Mouse (Mus musculus): ENCODE results near the gene Chtop. TPM values are rescaled to one million over a fixed set of nuclear protein-coding genes. Genes with fewer than 3 reads are reported as not detected.

The Chtop gene
- total and polyA plus RNA-seq, 3 experiments: 201 to 320 TPM; not detected in 1

DNA sequence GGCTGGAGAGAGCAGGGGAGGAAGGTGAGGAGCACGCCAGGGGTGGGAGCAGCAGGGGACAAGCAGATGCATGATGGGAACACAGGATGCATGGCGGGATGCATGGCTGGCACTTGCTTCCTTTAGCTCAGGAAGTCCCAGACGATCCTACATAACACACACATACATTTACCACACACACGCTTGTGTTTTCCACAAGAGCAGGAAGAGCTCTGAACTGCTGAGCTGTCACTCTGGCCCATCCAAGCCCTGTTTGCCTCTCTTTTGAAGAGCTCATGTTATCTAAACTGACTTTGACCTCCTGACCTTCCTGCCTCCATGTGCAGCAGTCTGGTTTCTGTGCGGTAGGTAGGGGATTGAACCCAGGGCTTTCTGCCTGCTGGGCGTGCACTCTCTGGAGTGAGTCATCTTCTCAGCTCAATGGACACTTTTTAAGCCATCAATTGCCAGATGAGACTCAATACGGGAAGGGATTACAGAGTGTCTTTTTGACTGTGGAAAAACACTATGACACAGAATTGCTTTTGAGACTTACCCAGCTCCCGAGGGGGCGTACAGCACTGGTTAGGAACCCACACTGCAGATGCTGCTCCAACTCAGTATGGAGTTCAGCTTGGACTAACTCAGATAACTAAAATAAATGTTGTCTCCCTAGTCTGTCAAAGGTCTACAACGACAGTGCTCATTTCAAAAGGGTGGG, 57.8 kb downstream of the Chtop start:
- TF ChIP-seq SIN3A (IDR thresholded peaks at IDR 0.05; ENCODE audit: low read length) (no peak), ELF1 (IDR thresholded peaks at IDR 0.05; ENCODE audit: low read depth, low read length) (0 out of 2 replicates have a peak, but pooled peaks have one; percentile 5), KAT2A (conservative IDR thresholded peaks at IDR 0.05; ENCODE audit: low read depth, low read length) (no peak)
- no peak for DNase-seq (ENCODE audit: low read depth, low spot score)

GRCm38 (mm10) chr3:90450874-90451273, 58.4 kb downstream of the Chtop start:
- Histone ChIP-seq H3K9ac (ENCODE audit: control insufficient read depth, low read depth, low read length, poor library complexity, severe bottlenecking) (no peak overlapping the region), H3K4me1 (ENCODE audit: control insufficient read depth in 1 of 2, insufficient read depth in 2 of 2, low read length in 2 of 2) (peaks cover 3 to 13% of the 10 kb centered on the region in 2 experiments), H3K79me2 (ENCODE audit: control insufficient read depth, insufficient read depth, low read length, poor library complexity) (no peaks in the 10 kb centered on the region; the same call in 1 of the 2 replicates), H3K36me3 (ENCODE audit: control insufficient read depth in 1 of 2, insufficient read depth in 2 of 2, low read length in 2 of 2) (peaks cover 0 to 5% of the 10 kb centered on the region in 2 experiments; a peak in 2 of 4 replicates), H3K27ac (ENCODE audit: control insufficient read depth, low read depth, low read length) (no peak overlapping the region), H3K27me3 (ENCODE audit: control insufficient read depth in 1 of 2, insufficient read depth in 2 of 2, low read length in 2 of 2) (peaks cover 0 to 3% of the 10 kb centered on the region in 2 experiments; a peak in 3 of 4 replicates), H3K4me3 (ENCODE audit: control insufficient read depth in 1 of 2, insufficient read depth in 1 of 2, low read depth in 2 of 2, low read length in 2 of 2) (no peak overlapping the region), H3K9me3 (replicated peaks; ENCODE audit: insufficient read depth, low read length) (no peaks in the 10 kb centered on the region)
- no peak for DNase-seq (ENCODE audit: low read depth, low spot score)
- TF ChIP-seq ZNF384 (IDR thresholded peaks at IDR 0.05; ENCODE audit: low read depth, low read length) (no peak), POLR2A (IDR thresholded peaks at IDR 0.05; ENCODE audit: control insufficient read depth in 1 of 2, insufficient read depth in 1 of 2, low read depth in 1 of 2, low read length in 2 of 2, poor library complexity in 1 of 2) (no peak), POLR2AphosphoS5 (IDR thresholded peaks at IDR 0.05; ENCODE audit: borderline replicate concordance, low read depth, low read length) (no peak), ZC3H11A (IDR thresholded peaks at IDR 0.05; ENCODE audit: low read depth, low read length) (no peak), CTCF (IDR thresholded peaks at IDR 0.05 in 2 of 3, conservative IDR thresholded peaks at IDR 0.05 in 1 of 3; ENCODE audit: control insufficient read depth in 1 of 3, insufficient read depth in 1 of 3, low read depth in 2 of 3, low read length in 3 of 3, poor library complexity in 1 of 3, severe bottlenecking in 1 of 3) (no peak), GABPA (IDR thresholded peaks at IDR 0.05; ENCODE audit: low read depth, low read length) (no peak), MAFK (IDR thresholded peaks at IDR 0.05; ENCODE audit: borderline replicate concordance, low read depth, low read length) (no peak), HCFC1 (IDR thresholded peaks at IDR 0.05; ENCODE audit: low read depth, low read length) (no peak), POLR2AphosphoS2 (IDR thresholded peaks at IDR 0.05; ENCODE audit: low read length) (no peak), TAL1 (IDR thresholded peaks at IDR 0.05; ENCODE audit: low read length) (no peak), ZKSCAN1 (IDR thresholded peaks at IDR 0.05; ENCODE audit: low read depth, low read length) (no peak), TBP (IDR thresholded peaks at IDR 0.05; ENCODE audit: low read depth, low read length) (no peak), GATA1 (IDR thresholded peaks at IDR 0.05; ENCODE audit: low read depth, low read length) (no peak), E2F4 (IDR thresholded peaks at IDR 0.05; ENCODE audit: borderline replicate concordance, low read depth, low read length) (no peak)

More for the DNA sequence above, 57.8 kb downstream of the Chtop start:
- no peaks in the 10 kb centered on the region for H3K9me3 ChIP-seq (replicated peaks; ENCODE audit: insufficient read depth, low read length)
- no peaks in the 10 kb centered on the region for H3K79me2 ChIP-seq (ENCODE audit: control insufficient read depth, insufficient read depth, low read length, poor library complexity)
- H3K27ac ChIP-seq (ENCODE audit: control insufficient read depth, low read depth, low read length): no peak overlapping the region
- no peak overlapping the region for H3K4me3 ChIP-seq (ENCODE audit: control insufficient read depth in 1 of 2, insufficient read depth in 1 of 2, low read depth in 2 of 2, low read length in 2 of 2)
- H3K9ac ChIP-seq (ENCODE audit: control insufficient read depth, low read depth, low read length, poor library complexity, severe bottlenecking): no peak overlapping the region
- peaks cover 0 to 3% of the 10 kb centered on the region in 2 experiments; a peak in 3 of 4 replicates for H3K27me3 ChIP-seq (ENCODE audit: control insufficient read depth in 1 of 2, insufficient read depth in 2 of 2, low read length in 2 of 2)
- 0 out of 4 replicates have a peak, but pooled peaks cover 0 to 2% of the 10 kb centered on the region in 2 experiments for H3K36me3 ChIP-seq (ENCODE audit: control insufficient read depth in 1 of 2, insufficient read depth in 2 of 2, low read length in 2 of 2)
- peaks cover 0 to 6% of the 10 kb centered on the region in 2 experiments; a peak in 2 of 4 replicates for H3K4me1 ChIP-seq (ENCODE audit: control insufficient read depth in 1 of 2, insufficient read depth in 2 of 2, low read length in 2 of 2)

Other genes with a start within 250 kb of the Chtop start
- gene Dennd4b, start 244.3 kb downstream of the Chtop start, total RNA-seq (2012; rRNA removed): 10.3 and 11.6 TPM in 2 replicates
- gene Dennd4b, start 244.3 kb downstream of the Chtop start, polyA plus RNA-seq (2012; ENCODE audit: insufficient read depth in 1 of 2, insufficient read length in 2 of 2, low read depth in 1 of 2, low replicate concordance in 2 of 2, missing spikeins in 1 of 2): 10 to 100 TPM in 1 of 2 experiments, not detected in 1; 27.1 TPM
- gene Gatad2b, start 216.3 kb downstream of the Chtop start, total RNA-seq (2012; rRNA removed): 9.1 and 12.3 TPM in 2 replicates
- gene Gatad2b, start 216.3 kb downstream of the Chtop start, polyA plus RNA-seq (2012; ENCODE audit: insufficient read depth in 1 of 2, insufficient read length in 2 of 2, low read depth in 1 of 2, low replicate concordance in 2 of 2, missing spikeins in 1 of 2): 10 to 100 TPM in 1 of 2 experiments, not detected in 1; 37.6 TPM
- gene Slc27a3, start 119.6 kb downstream of the Chtop start, total RNA-seq (2012; rRNA removed): 1.4 and 1.9 TPM in 2 replicates
- 1 to 10 TPM in 1 of 2 experiments, not detected in 1; 2.8 TPM for gene Slc27a3, start 119.6 kb downstream of the Chtop start, polyA plus RNA-seq (2012; ENCODE audit: insufficient read depth in 1 of 2, insufficient read length in 2 of 2, low read depth in 1 of 2, low replicate concordance in 2 of 2, missing spikeins in 1 of 2)
- 55.9 and 58.5 TPM in 2 replicates for gene Ints3, start 75.9 kb downstream of the Chtop start, total RNA-seq (2012; rRNA removed)
- 100 to 1,000 TPM; 101 to 115 TPM for gene Ints3, start 75.9 kb downstream of the Chtop start, polyA plus RNA-seq (2012; ENCODE audit: insufficient read depth in 1 of 2, insufficient read length in 2 of 2, low read depth in 1 of 2, low replicate concordance in 2 of 2, missing spikeins in 1 of 2)
- not detected in 2 replicates for gene Npr1, start 43.6 kb downstream of the Chtop start, total RNA-seq (2012; rRNA removed)
- under 1 TPM in 1 of 2 experiments, not detected in 1; 0.11 TPM for gene Npr1, start 43.6 kb downstream of the Chtop start, polyA plus RNA-seq (2012; ENCODE audit: insufficient read depth in 1 of 2, insufficient read length in 2 of 2, low read depth in 1 of 2, low replicate concordance in 2 of 2, missing spikeins in 1 of 2)
- 162 and 175 TPM in 2 replicates for gene Ilf2, start 33.4 kb downstream of the Chtop start, total RNA-seq (2012; rRNA removed)
- gene Ilf2, start 33.4 kb downstream of the Chtop start, polyA plus RNA-seq (2012; ENCODE audit: insufficient read depth in 1 of 2, insufficient read length in 2 of 2, low read depth in 1 of 2, low replicate concordance in 2 of 2, missing spikeins in 1 of 2): 100 to 1,000 TPM; 107 to 223 TPM
- gene Snapin, start 18.5 kb downstream of the Chtop start, total RNA-seq (2012; rRNA removed): 24.5 and 25.2 TPM in 2 replicates
- 10 to 100 TPM in 1 of 2 experiments, not detected in 1; 46.8 TPM for gene Snapin, start 18.5 kb downstream of the Chtop start, polyA plus RNA-seq (2012; ENCODE audit: insufficient read depth in 1 of 2, insufficient read length in 2 of 2, low read depth in 1 of 2, low replicate concordance in 2 of 2, missing spikeins in 1 of 2)
- 8.7 and 14.4 TPM in 2 replicates for gene S100a1, start 4.9 kb upstream of the Chtop start, total RNA-seq (2012; rRNA removed)
- 10 to 100 TPM in 1 of 2 experiments, not detected in 1; 22.2 TPM for gene S100a1, start 4.9 kb upstream of the Chtop start, polyA plus RNA-seq (2012; ENCODE audit: insufficient read depth in 1 of 2, insufficient read length in 2 of 2, low read depth in 1 of 2, low replicate concordance in 2 of 2, missing spikeins in 1 of 2)
- 26.1 and 29.9 TPM in 2 replicates for gene S100a13, start 4.9 kb upstream of the Chtop start, total RNA-seq (2012; rRNA removed)
- 10 to 100 TPM in 1 of 2 experiments, not detected in 1; 22.0 TPM for gene S100a13, start 4.9 kb upstream of the Chtop start, polyA plus RNA-seq (2012; ENCODE audit: insufficient read depth in 1 of 2, insufficient read length in 2 of 2, low read depth in 1 of 2, low replicate concordance in 2 of 2, missing spikeins in 1 of 2)
- not detected in 2 replicates for gene S100a14, start 17.4 kb upstream of the Chtop start, total RNA-seq (2012; rRNA removed)
- gene S100a14, start 17.4 kb upstream of the Chtop start, polyA plus RNA-seq (2012; ENCODE audit: insufficient read depth in 1 of 2, insufficient read length in 2 of 2, low read depth in 1 of 2, low replicate concordance in 2 of 2, missing spikeins in 1 of 2): not detected
- gene S100a16, start 27.8 kb upstream of the Chtop start, total RNA-seq (2012; rRNA removed): not detected in 2 replicates
- gene S100a16, start 27.8 kb upstream of the Chtop start, polyA plus RNA-seq (2012; ENCODE audit: insufficient read depth in 1 of 2, insufficient read length in 2 of 2, low read depth in 1 of 2, low replicate concordance in 2 of 2, missing spikeins in 1 of 2): not detected
- gene S100a3, start 51.1 kb upstream of the Chtop start, total RNA-seq (2012; rRNA removed): 0.04 TPM in 1 of 2 replicates, not detected in the other
- gene S100a3, start 51.1 kb upstream of the Chtop start, polyA plus RNA-seq (2012; ENCODE audit: insufficient read depth in 1 of 2, insufficient read length in 2 of 2, low read depth in 1 of 2, low replicate concordance in 2 of 2, missing spikeins in 1 of 2): under 1 TPM in 1 of 2 experiments, not detected in 1; 0.03 TPM
- not detected in 2 replicates for gene S100a2, start 80.7 kb upstream of the Chtop start, total RNA-seq (2012; rRNA removed)
- not detected for gene S100a2, start 80.7 kb upstream of the Chtop start, polyA plus RNA-seq (2012; ENCODE audit: insufficient read depth in 1 of 2, insufficient read length in 2 of 2, low read depth in 1 of 2, low replicate concordance in 2 of 2, missing spikeins in 1 of 2)
- gene Gm42674, start 92.4 kb upstream of the Chtop start, total RNA-seq (2012; rRNA removed): not detected in 2 replicates
- not detected for gene Gm42674, start 92.4 kb upstream of the Chtop start, polyA plus RNA-seq (2012; ENCODE audit: insufficient read depth in 1 of 2, insufficient read length in 2 of 2, low read depth in 1 of 2, low replicate concordance in 2 of 2, missing spikeins in 1 of 2)
- 0.73 and 0.82 TPM in 2 replicates for gene S100a4, start 94.3 kb upstream of the Chtop start, total RNA-seq (2012; rRNA removed)
- 1 to 10 TPM in 1 of 2 experiments, not detected in 1; 2.3 TPM for gene S100a4, start 94.3 kb upstream of the Chtop start, polyA plus RNA-seq (2012; ENCODE audit: insufficient read depth in 1 of 2, insufficient read length in 2 of 2, low read depth in 1 of 2, low replicate concordance in 2 of 2, missing spikeins in 1 of 2)
- gene S100a5, start 99.0 kb upstream of the Chtop start, total RNA-seq (2012; rRNA removed): not detected in 2 replicates
- not detected for gene S100a5, start 99.0 kb upstream of the Chtop start, polyA plus RNA-seq (2012; ENCODE audit: insufficient read depth in 1 of 2, insufficient read length in 2 of 2, low read depth in 1 of 2, low replicate concordance in 2 of 2, missing spikeins in 1 of 2)
- 0.85 and 2.1 TPM in 2 replicates for gene S100a6, start 103.4 kb upstream of the Chtop start, total RNA-seq (2012; rRNA removed)
- gene S100a6, start 103.4 kb upstream of the Chtop start, polyA plus RNA-seq (2012; ENCODE audit: insufficient read depth in 1 of 2, insufficient read length in 2 of 2, low read depth in 1 of 2, low replicate concordance in 2 of 2, missing spikeins in 1 of 2): 1 to 10 TPM in 1 of 2 experiments, not detected in 1; 4.7 TPM
- not detected in 2 replicates for gene S100a7a, start 144.5 kb upstream of the Chtop start, total RNA-seq (2012; rRNA removed)
- gene S100a7a, start 144.5 kb upstream of the Chtop start, polyA plus RNA-seq (2012; ENCODE audit: insufficient read depth in 1 of 2, insufficient read length in 2 of 2, low read depth in 1 of 2, low replicate concordance in 2 of 2, missing spikeins in 1 of 2): not detected
- gene S100a8, start 159.5 kb upstream of the Chtop start, total RNA-seq (2012; rRNA removed): not detected in 2 replicates
- not detected for gene S100a8, start 159.5 kb upstream of the Chtop start, polyA plus RNA-seq (2012; ENCODE audit: insufficient read depth in 1 of 2, insufficient read length in 2 of 2, low read depth in 1 of 2, low replicate concordance in 2 of 2, missing spikeins in 1 of 2)
- gene S100a9, start 186.2 kb upstream of the Chtop start, total RNA-seq (2012; rRNA removed): not detected in 2 replicates
- gene S100a9, start 186.2 kb upstream of the Chtop start, polyA plus RNA-seq (2012; ENCODE audit: insufficient read depth in 1 of 2, insufficient read length in 2 of 2, low read depth in 1 of 2, low replicate concordance in 2 of 2, missing spikeins in 1 of 2): not detected
- not detected in 2 replicates for gene Pglyrp4, start 217.4 kb upstream of the Chtop start, total RNA-seq (2012; rRNA removed)
- gene Pglyrp4, start 217.4 kb upstream of the Chtop start, polyA plus RNA-seq (2012; ENCODE audit: insufficient read depth in 1 of 2, insufficient read length in 2 of 2, low read depth in 1 of 2, low replicate concordance in 2 of 2, missing spikeins in 1 of 2): not detected

Measured in MEL (cell line).